ENCODE assay signal across 8 mouse cellular contexts in genomic region chr3:133085858-133086257, GRCm38 (mm10). TPM values are rescaled to one million over a fixed set of nuclear protein-coding genes. Genes with fewer than 3 reads are reported as not detected.
DNase-seq lines count a peak whose midpoint lies in the region; ATAC-seq and TF ChIP-seq lines count a peak whose summit lies in the region.

No protein-coding gene starts in this region.

- intact Hi-C loops in left cerebral cortex, adult 2 months (cut with DNase I) = loop anchor here (2.0 kb wide), 1 partner anchor 187 kb away; no protein-coding TSS in a partner anchor

- DNase-seq in left cerebral cortex, adult 2 months (ENCODE audit: extremely low spot score in 1 of 2, low spot score in 2 of 2) = no peak
- no peak for DNase-seq in left cerebral cortex, adult 18-20 months (ENCODE audit: low spot score in 2 of 2)
- DNase-seq in ovary, postnatal 10 days (ENCODE audit: low spot score) = no peak
- no peak for DNase-seq in frontal cortex, postnatal 10 days (ENCODE audit: low spot score in 2 of 2)
- no peak for DNase-seq in cerebellum, postnatal 25 days

- no peak overlapping the region for H3K27ac ChIP-seq in left cerebral cortex, adult 2 months

- peak; percentile 78 for ATAC-seq in activated CD4-positive, CD25-positive, alpha-beta regulatory T cell, adult 4 months
- ATAC-seq in granulocyte monocyte progenitor cell, adult 5-6 weeks (replicated peaks; ENCODE audit: poor library complexity, severe bottlenecking) = peak; percentile 80
- ATAC-seq in megakaryocyte, adult 5-6 weeks (ENCODE audit: poor library complexity, severe bottlenecking) = peak; percentile 90

- TF ChIP-seq CTCF in left cerebral cortex, adult 2 months (IDR thresholded peaks at IDR 0.05) = peak; percentile 61

- H3K4me3 ChIP-seq in left cerebral cortex, adult 2 months = no peak overlapping the region

RNA-seq across cellular contexts. Expression of gene Ints12, which starts 5.8 kb away (rescaled TPM):
- total RNA-seq in left cerebral cortex, adult 2 months (2021) = 10 to 100 TPM; 13.1 to 15.5 TPM
- total RNA-seq in left cerebral cortex, adult 18-20 months (2021) = 10 to 100 TPM; 14.1 to 14.8 TPM
- 10 to 100 TPM; 17.1 to 20.7 TPM for polyA plus RNA-seq in activated CD4-positive, CD25-positive, alpha-beta regulatory T cell, adult 4 months (2017; shearing (Covaris generic))
- total RNA-seq in granulocyte monocyte progenitor cell, adult 5-6 weeks (2014; fragmentation: Nextera tagmentation) = 20.7 and 32.7 TPM in 2 replicates
- 15.8 and 16.3 TPM in 2 replicates for total RNA-seq in granulocyte monocyte progenitor cell, adult 5-6 weeks (2017)
- 44.9 and 45.4 TPM in 2 replicates for total RNA-seq in megakaryocyte, adult 5-6 weeks (2015)
- total RNA-seq in megakaryocyte, adult 5-6 weeks (2017) = 26.7 and 30.2 TPM in 2 replicates

RNA-seq across cellular contexts. Expression of gene Gstcd, which starts 6.0 kb away (rescaled TPM):
- total RNA-seq in left cerebral cortex, adult 2 months (2021) = 10 to 100 TPM; 10.0 to 10.9 TPM
- 10 to 100 TPM in 1 of 2 experiments, 1 to 10 TPM in 1; 9.4 to 11.4 TPM for total RNA-seq in left cerebral cortex, adult 18-20 months (2021)
- polyA plus RNA-seq in activated CD4-positive, CD25-positive, alpha-beta regulatory T cell, adult 4 months (2017; shearing (Covaris generic)) = 1 to 10 TPM; 2.5 to 4.0 TPM
- 21.6 and 33.1 TPM in 2 replicates for total RNA-seq in granulocyte monocyte progenitor cell, adult 5-6 weeks (2014; fragmentation: Nextera tagmentation)
- 17.5 and 18.7 TPM in 2 replicates for total RNA-seq in granulocyte monocyte progenitor cell, adult 5-6 weeks (2017)
- total RNA-seq in megakaryocyte, adult 5-6 weeks (2015) = 8.4 and 11.6 TPM in 2 replicates
- total RNA-seq in megakaryocyte, adult 5-6 weeks (2017) = 6.0 and 6.4 TPM in 2 replicates
